Mouse (Mus musculus) lung, adult 18-20 months (tissue): ENCODE measurements at regions not wholly inside any gene's neighbourhood (a gene's known extent, or its start where the extent isn't known, plus 50 kb on each side); places are given as distances from the start of the nearest gene placed in this dataset.
"Not testable (repeated sequence)": the region's sequence is repeated elsewhere in the genome, so short reads cannot be mapped to it uniquely, and the experiment has no call there.

Source experiments
- DNase-seq, 2 experiments: peaks; one replicate each; pipeline ENCODE4 v3.0.0; 2022; ENCODE audit warnings: mixed read lengths in 2 of 2

GRCm38 (mm10) chrX:68486585-68486984, 191.8 kb upstream of the Fmr1 start:
- DNase-seq: no peak

GRCm38 (mm10) chrX:68492052-68492451, 186.3 kb upstream of the Fmr1 start:
- DNase-seq: not testable (repeated sequence)

- no peak for DNase-seq
Measured at GRCm38 (mm10) chrX:68494398-68495143, 183.8 kb upstream of the Fmr1 start.

- DNase-seq: peak in 1 of 2 experiments; percentile 15
Measured at GRCm38 (mm10) chrX:68495144-68495493, 183.2 kb upstream of the Fmr1 start.

- DNase-seq: no peak
Measured at GRCm38 (mm10) chrX:68495751-68496150, 182.6 kb upstream of the Fmr1 start.

- DNase-seq: no peak
Measured at GRCm38 (mm10) chrX:68497886-68498285, 180.5 kb upstream of the Fmr1 start.

- DNase-seq: no peak
Measured at GRCm38 (mm10) chrX:68502938-68503337, 175.4 kb upstream of the Fmr1 start.

GRCm38 (mm10) chrX:68507664-68508063, 170.7 kb upstream of the Fmr1 start:
- no peak for DNase-seq

GRCm38 (mm10) chrX:68512213-68512766, 166.1 kb upstream of the Fmr1 start:
- no peak for DNase-seq

GRCm38 (mm10) chrX:68546561-68546960, 131.8 kb upstream of the Fmr1 start:
- DNase-seq: no peak

- no peak for DNase-seq
Measured at GRCm38 (mm10) chrX:68554031-68554430, 124.3 kb upstream of the Fmr1 start.

GRCm38 (mm10) chrX:68557717-68558116, 120.6 kb upstream of the Fmr1 start:
- no peak for DNase-seq

GRCm38 (mm10) chrX:68585246-68585645, 93.1 kb upstream of the Fmr1 start:
- no peak for DNase-seq

GRCm38 (mm10) chrX:68622141-68622540, 56.2 kb upstream of the Fmr1 start:
- no peak for DNase-seq
